Mouse (Mus musculus) hindbrain, postnatal 0 days (tissue): ENCODE data around the gene Dazap1. TPM values are rescaled to one million over a fixed set of nuclear protein-coding genes. Genes with fewer than 3 reads are reported as not detected.
A peak's percentile ranks its signal among the peaks of the same experiment; 100 is the strongest.
"Not testable (repeated sequence)": the region's sequence is repeated elsewhere in the genome, so short reads cannot be mapped to it uniquely, and the experiment has no call there.

Source experiments
- ATAC-seq: fragments of 200-750 bp; cut with Nextera tagmentation; 2 replicates; pipeline ENCODE4 v1.8.0; 2017; ENCODE audit warnings: mild to moderate bottlenecking, moderate TSS enrichment, moderate library complexity
- DNase-seq: peaks from one replicate; pipeline ENCODE4 v3.0.0-alpha.2; 2015; ENCODE audit warnings: low spot score
- H3K27ac ChIP-seq: fragments of 300-500 bp; sonication (generic); 2 replicates; pipeline ENCODE4 v1.5.1; 2014; ENCODE audit warnings: mild to moderate bottlenecking
- H3K27me3 ChIP-seq: fragments of 300-500 bp; sonication (generic); 2 replicates; pipeline ENCODE4 v1.6.1; 2014; ENCODE audit warnings: low read length, mixed read lengths; ENCODE audit not compliant: insufficient read depth
- H3K36me3 ChIP-seq: fragments of 300-500 bp; sonication (generic); 2 replicates; pipeline ENCODE4 v1.6.1; 2014; ENCODE audit warnings: low read length, mixed read lengths; ENCODE audit not compliant: insufficient read depth
- H3K4me1 ChIP-seq: fragments of 300-500 bp; sonication (generic); 2 replicates; pipeline ENCODE4 v1.6.1; 2014; ENCODE audit warnings: antibody characterized with exemption, low read length, mixed read lengths; ENCODE audit not compliant: insufficient read depth
- H3K4me2 ChIP-seq: fragments of 300-500 bp; sonication (generic); 2 replicates; pipeline ENCODE4 v1.6.1; 2014; ENCODE audit warnings: low read depth, mild to moderate bottlenecking, low read length, moderate library complexity, mixed read lengths
- H3K4me3 ChIP-seq: fragments of 300-500 bp; sonication (generic); 2 replicates; pipeline ENCODE4 v1.5.1; 2014; ENCODE audit warnings: low read length
- H3K9ac ChIP-seq: fragments of 300-500 bp; sonication (generic); replicated peaks from 2 replicates; pipeline ENCODE4 v1.6.1; 2014; ENCODE audit warnings: mild to moderate bottlenecking, low read length, moderate library complexity, mixed read lengths
- H3K9me3 ChIP-seq: fragments of 300-500 bp; sonication (generic); 2 replicates; pipeline ENCODE4 v1.6.1; 2016; ENCODE audit warnings: low read length, mixed read lengths
- CTCF ChIP-seq: IDR thresholded peaks from 2 replicates; pipeline ENCODE4 v1.5.1; 2016; ENCODE audit warnings: antibody characterized with exemption, control low read depth, low read depth
- WGBS: fragments of 180-500 bp; shearing (Covaris S2); extraction: QIAGEN DNeasy Blood & Tissue Kit; methylation state at CpG from one replicate; pipeline ENCODE4 v1.1.7; 2014; 5-methylcytosine and 5-hydroxymethylcytosine counted together
- polyA plus RNA-seq: library from polyadenylated mRNA; unstranded; fragments of >200 nt; fragmentation: Nextera tagmentation; extraction: Ambion mirVana; gene quantifications from 2 replicates; pipeline ENCODE4 v1.2.1, GENCODE M21; 2015
- total RNA-seq: library from RNA; depleted of rRNA; stranded (reverse); fragments of >200 nt; gene quantifications from 2 replicates; pipeline ENCODE4 v1.2.3, GENCODE M21; 2014; rRNA removed

The Dazap1 gene
- total RNA-seq = 79.1 and 104 TPM in 2 replicates
- 38.5 and 39.4 TPM in 2 replicates for polyA plus RNA-seq

DNA sequence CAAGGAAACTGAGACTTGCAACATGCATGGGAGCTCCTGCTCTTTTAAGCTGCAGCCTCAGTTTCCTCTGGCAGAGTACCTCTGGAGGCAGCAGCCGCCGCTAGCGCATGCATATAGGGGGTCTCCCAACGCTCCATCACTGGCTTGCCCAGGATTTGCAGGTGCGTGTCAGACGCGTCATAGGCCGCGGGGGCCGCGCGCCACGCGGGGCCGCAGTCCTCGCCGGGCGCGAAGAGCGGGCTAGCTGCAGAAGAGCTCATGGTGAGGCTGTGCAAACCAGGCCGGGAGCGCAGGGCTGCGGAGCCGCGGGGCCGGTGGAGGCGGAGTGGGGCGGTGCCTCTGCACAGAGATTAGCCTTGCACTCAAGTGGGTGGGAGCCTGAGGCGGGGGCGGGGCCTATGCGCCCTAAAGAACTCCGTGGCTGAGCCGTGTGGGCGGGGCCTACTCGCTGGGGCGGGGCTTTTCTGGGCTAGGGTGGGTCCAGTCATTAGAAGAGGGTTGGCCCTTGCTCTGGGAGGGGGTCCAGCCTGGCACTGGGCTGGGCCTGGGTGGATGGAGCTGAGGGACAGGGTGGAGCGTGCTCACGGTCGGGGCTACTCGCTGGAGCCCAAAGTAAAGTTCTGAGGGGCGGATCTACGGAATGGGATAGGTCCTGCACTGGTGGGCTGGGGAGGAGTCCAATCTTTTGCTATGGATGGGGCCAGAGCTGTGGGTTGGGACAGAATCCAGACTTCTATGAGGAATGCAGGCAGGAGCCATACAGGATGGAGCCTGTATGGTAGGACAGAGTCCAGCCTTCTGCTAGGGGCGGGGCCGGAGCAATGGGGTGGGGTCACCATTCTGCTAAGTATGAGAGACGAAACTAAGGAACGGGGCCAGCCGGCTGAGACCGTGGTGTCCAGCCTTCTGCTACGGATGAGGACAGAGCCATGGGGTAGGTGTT, at the start of gene Dazap1, which contains the start of gene Gamt:
Gene Dazap1, plus strand, starts transcription at position 845 of the 943 bp plus-strand sequence.
Gene Gamt, minus strand, starts transcription at position 371 of the 943 bp plus-strand sequence.
- Histone ChIP-seq H3K4me3 (peak within 1 kb of the TSS; percentile 45), H3K4me2 (peak within 1 kb of the TSS; percentile 82), H3K27me3 (no peaks in the 10 kb centered on the region), H3K9me3 (no peaks in the 10 kb centered on the region), H3K4me1 (peaks cover 27% of the 10 kb centered on the region), H3K36me3 (peaks cover 22% of the 10 kb centered on the region), H3K9ac (peak within 1 kb of the TSS; percentile 57), H3K27ac (peak within 1 kb of the TSS; percentile 90)
- no peak for TF ChIP-seq CTCF
- ATAC-seq (peak; percentile 83), DNase-seq (peak; percentile 95)
- WGBS = 1% methylated on average over 48 of the region's 49 CpGs

DNA sequence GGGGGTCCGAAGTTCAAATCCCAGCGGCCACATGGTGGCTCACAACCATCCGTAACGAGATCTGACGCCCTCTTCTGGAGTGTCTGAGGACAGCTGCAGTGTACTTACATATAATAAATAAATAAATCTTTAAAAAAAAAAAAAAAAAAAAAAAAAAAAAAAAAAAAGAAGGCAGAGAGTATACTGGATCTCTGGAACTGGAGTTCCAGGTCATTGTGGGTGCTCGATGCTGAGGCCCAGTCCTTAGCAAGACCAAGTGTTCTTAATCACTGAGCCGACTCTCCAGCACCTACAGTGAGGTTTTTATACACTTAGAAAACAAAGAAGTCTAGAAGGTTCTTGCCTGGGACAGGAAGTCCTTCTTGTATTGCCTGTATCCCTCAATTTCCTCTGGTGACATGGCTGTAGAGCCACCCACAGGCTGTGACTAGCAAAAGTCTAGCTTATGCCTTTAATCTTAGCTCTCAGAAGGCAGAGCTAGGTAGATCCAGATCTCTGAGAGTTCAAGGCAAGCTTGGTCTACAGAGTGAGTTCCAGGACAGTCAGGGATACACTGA, 49.7 kb upstream of the Dazap1 start:
- not testable (repeated sequence) for H3K4me2 ChIP-seq, ATAC-seq, DNase-seq, H3K4me1 ChIP-seq, H3K9me3 ChIP-seq, H3K36me3 ChIP-seq, H3K27ac ChIP-seq, H3K9ac ChIP-seq, H3K27me3 ChIP-seq, H3K4me3 ChIP-seq
- WGBS = 67% methylated on average over 7 of the region's 7 CpGs

DNA sequence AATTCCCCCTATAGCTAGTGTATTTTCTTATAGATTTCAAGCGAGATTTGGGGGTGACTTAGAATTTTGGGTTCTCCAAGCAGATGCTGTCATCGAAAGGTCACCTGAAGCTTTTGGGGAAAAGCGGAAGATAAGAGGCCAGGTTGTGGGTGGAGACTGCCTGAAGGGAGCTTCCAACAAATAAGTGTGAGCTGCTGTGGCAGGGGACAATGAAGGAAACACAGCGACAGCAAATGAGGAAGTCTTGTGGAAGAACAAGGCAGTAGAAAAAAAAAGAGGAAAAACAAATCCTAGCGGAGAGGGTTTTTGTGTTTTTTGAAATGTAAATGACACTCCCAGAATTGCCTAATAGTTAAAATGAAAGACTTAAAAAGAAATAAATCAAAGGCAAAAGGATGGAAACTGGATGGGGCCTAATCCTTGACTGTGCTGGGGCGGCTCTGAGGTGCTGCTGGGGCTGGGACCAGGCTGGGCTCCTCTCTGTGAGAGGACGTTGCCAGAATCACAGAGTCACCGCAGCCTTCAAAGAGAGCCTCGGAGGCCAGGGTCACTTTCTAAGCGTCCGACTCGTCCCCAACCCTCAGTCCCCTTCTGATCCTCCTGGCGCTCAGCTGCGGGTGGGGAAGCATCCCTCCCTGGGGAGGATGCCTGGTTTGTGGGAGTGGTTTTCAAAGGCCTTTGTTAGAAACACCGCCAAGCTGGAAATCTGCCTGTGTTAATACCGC, 46.1 kb upstream of the Dazap1 start:
- ATAC-seq = no peak
- no peak overlapping the region for H3K27ac ChIP-seq
- TF ChIP-seq CTCF = no peak
- H3K27me3 ChIP-seq = no peaks in the 10 kb centered on the region
- H3K9ac ChIP-seq = no peak overlapping the region
- no peak for DNase-seq
- H3K36me3 ChIP-seq = no peaks in the 10 kb centered on the region
- H3K4me2 ChIP-seq = no peak overlapping the region
- no peaks in the 10 kb centered on the region for H3K4me1 ChIP-seq
- H3K9me3 ChIP-seq = no peaks in the 10 kb centered on the region
- no peak overlapping the region for H3K4me3 ChIP-seq
- 23% methylated on average over 16 of the region's 16 CpGs for WGBS

DNA sequence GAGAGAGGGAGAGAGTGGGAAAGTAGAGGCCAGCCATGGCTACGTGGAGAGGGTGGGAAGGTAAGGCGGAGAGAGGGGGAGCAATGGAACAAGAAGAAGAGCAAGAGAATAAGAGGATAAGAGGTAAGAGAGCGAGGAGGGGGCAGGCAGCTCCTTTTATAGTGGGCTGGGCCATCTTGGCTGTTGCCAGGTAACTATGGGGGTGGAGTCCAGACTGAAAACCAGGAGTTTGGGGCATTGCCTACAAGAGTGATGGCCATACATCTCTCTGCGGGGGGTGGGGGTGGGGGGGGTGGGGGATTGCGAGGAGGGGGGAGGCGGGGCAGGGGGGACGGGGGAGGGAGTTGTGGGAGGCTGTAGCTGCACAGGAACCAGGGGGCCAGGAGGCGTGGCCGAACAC, 40.6 kb upstream of the Dazap1 start:
- DNase-seq (no peak), ATAC-seq (no peak)
- Histone ChIP-seq H3K27ac (no peak overlapping the region), H3K9ac (no peak overlapping the region), H3K9me3 (no peaks in the 10 kb centered on the region), H3K36me3 (no peaks in the 10 kb centered on the region), H3K27me3 (no peaks in the 10 kb centered on the region), H3K4me1 (no peaks in the 10 kb centered on the region), H3K4me3 (no peak overlapping the region), H3K4me2 (no peak overlapping the region)
- WGBS = 33% methylated on average over 8 of the region's 9 CpGs
- TF ChIP-seq CTCF = no peak

DNA sequence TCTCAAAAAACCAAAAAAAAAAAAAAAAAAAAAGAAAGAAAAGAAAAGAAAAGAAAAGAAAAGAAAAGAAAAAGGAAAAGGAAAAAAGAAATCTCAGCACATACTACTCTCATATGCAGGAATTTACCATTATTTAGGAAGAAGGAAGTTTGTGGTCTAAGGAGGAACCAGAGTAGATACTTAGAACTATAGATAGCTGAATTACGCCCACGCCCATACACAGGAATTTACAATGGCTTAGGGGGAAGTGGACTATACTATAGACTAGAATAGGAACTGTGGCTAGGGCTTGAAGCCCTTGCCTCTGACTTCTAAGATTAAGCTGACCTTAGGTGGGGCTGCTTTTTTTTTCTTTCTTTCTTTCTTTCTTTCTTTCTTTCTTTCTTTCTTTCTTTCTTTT, 38.1 kb upstream of the Dazap1 start:
- peaks cover 11% of the 10 kb centered on the region for H3K4me1 ChIP-seq
- not testable (repeated sequence) for H3K4me3 ChIP-seq, H3K4me2 ChIP-seq, H3K36me3 ChIP-seq, H3K27me3 ChIP-seq, H3K9me3 ChIP-seq, H3K27ac ChIP-seq, H3K9ac ChIP-seq, ATAC-seq, DNase-seq
- 96% methylated on average over 2 of the region's 2 CpGs for WGBS

DNA sequence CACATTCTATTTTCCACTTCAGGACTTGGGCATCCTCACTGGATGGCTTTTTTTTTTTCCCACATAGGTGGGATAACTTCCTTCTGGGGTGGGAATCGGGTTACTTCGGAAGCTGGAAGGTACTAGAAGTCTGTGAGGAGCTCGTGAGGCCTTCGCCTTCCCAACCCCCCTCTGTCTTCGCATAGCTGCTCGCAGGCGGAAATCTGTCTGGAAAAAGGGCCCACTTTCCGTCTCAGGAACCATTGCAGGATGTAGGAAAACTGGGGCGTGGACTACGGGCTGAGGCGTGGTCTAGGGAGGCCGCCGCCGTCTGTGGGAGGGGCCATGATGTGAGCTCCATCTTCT, 35.2 kb upstream of the Dazap1 start:
- no peak for DNase-seq
- peak overlapping the region; percentile 95 for H3K4me2 ChIP-seq
- TF ChIP-seq CTCF = no peak
- ATAC-seq = no peak
- H3K27ac ChIP-seq = peak overlapping the region; percentile 97
- H3K4me3 ChIP-seq = peak overlapping the region; percentile 73
- H3K36me3 ChIP-seq = no peaks in the 10 kb centered on the region; the same call in 1 of the 2 replicates
- no peaks in the 10 kb centered on the region for H3K27me3 ChIP-seq
- H3K9me3 ChIP-seq = no peaks in the 10 kb centered on the region
- H3K4me1 ChIP-seq = peaks cover 18% of the 10 kb centered on the region
- H3K9ac ChIP-seq = peak overlapping the region; percentile 92; the same call in 1 of the 2 replicates
- WGBS = under 1% methylated on average over 14 of the region's 14 CpGs
